15 mouse cellular contexts compared by ENCODE assay signal in genomic region chr12:79714484-79714883, GRCm38 (mm10).
A peak's percentile ranks its signal among the peaks of the same experiment; 100 is the strongest.
DNase-seq lines count a peak whose midpoint lies in the region; ATAC-seq lines count a peak whose summit lies in the region.
"Had no signal": no experiment of that assay in that cellular context is flagged by ENCODE, and none has a peak within 500 bp of the region (broad histone marks: within the 10 kb centered on the region; RNA-seq: fewer than 3 reads in every experiment).

No protein-coding gene starts in this region.

- H3K9me3 ChIP-seq in intestine, embryonic 14.5 days (ENCODE audit: control insufficient read depth, low read length): no peaks in the 10 kb centered on the region
- no peaks in the 10 kb centered on the region for H3K9me3 ChIP-seq in intestine, embryonic 15.5 days
- H3K9me3 ChIP-seq in midbrain, embryonic 11.5 days (ENCODE audit: control insufficient read depth, low read length): no peaks in the 10 kb centered on the region
- no peaks in the 10 kb centered on the region for H3K9me3 ChIP-seq in midbrain, embryonic 15.5 days
- no peaks in the 10 kb centered on the region for H3K9me3 ChIP-seq in forebrain, embryonic 13.5 days (replicated peaks)
- H3K9me3 ChIP-seq in limb, embryonic 13.5 days: no peaks in the 10 kb centered on the region
- H3K9me3 ChIP-seq: liver, embryonic 15.5 days had no signal

- peak; percentile 44 for DNase-seq in intestine, embryonic 14.5 days (ENCODE audit: low spot score)
- peak; percentile 90 for DNase-seq in midbrain, embryonic 11.5 days (ENCODE audit: low spot score, missing footprints)
- no peak for DNase-seq in natural killer cell, adult 2 months (ENCODE audit: low spot score in 2 of 2)
- DNase-seq: cerebellum, adult 9-10 months; gastrocnemius, postnatal 14 days; kidney, adult 8-10 months; lung, postnatal 36 days; right cerebral cortex, postnatal 14 days; thymus, postnatal 36 days had no signal

- no peak overlapping the region for H3K9ac ChIP-seq in intestine, embryonic 14.5 days (ENCODE audit: low read length)
- H3K9ac ChIP-seq in intestine, embryonic 15.5 days: no peak overlapping the region
- H3K9ac ChIP-seq in midbrain, embryonic 11.5 days (ENCODE audit: low read length): peak overlapping the region; percentile 18; the same call in 1 of the 2 replicates
- H3K9ac ChIP-seq in midbrain, embryonic 15.5 days: no peak overlapping the region
- H3K9ac ChIP-seq in forebrain, embryonic 13.5 days: no peak overlapping the region
- H3K9ac ChIP-seq in limb, embryonic 13.5 days: no peak overlapping the region
- H3K9ac ChIP-seq: liver, embryonic 15.5 days had no signal

- H3K27me3 ChIP-seq in intestine, embryonic 14.5 days (replicated peaks; ENCODE audit: control insufficient read depth, insufficient read depth, low read length): no peaks in the 10 kb centered on the region
- no peaks in the 10 kb centered on the region for H3K27me3 ChIP-seq in intestine, embryonic 15.5 days (replicated peaks)
- H3K27me3 ChIP-seq in midbrain, embryonic 11.5 days (ENCODE audit: control insufficient read depth, insufficient read depth, low read length): no peaks in the 10 kb centered on the region
- H3K27me3 ChIP-seq in midbrain, embryonic 15.5 days (replicated peaks): no peaks in the 10 kb centered on the region
- no peaks in the 10 kb centered on the region for H3K27me3 ChIP-seq in forebrain, embryonic 13.5 days
- no peaks in the 10 kb centered on the region for H3K27me3 ChIP-seq in limb, embryonic 13.5 days
- H3K27me3 ChIP-seq: liver, embryonic 15.5 days had no signal

- no peak for ATAC-seq in intestine, embryonic 14.5 days (replicated peaks; ENCODE audit: low FRiP score, low TSS enrichment, low read depth)
- ATAC-seq in intestine, embryonic 15.5 days: no peak
- no peak for ATAC-seq in midbrain, embryonic 11.5 days (ENCODE audit: low FRiP score)
- ATAC-seq in midbrain, embryonic 15.5 days (replicated peaks): no peak
- no peak for ATAC-seq in forebrain, embryonic 13.5 days
- no peak for ATAC-seq in limb, embryonic 13.5 days (ENCODE audit: low FRiP score, low read depth)

- no peaks in the 10 kb centered on the region for H3K36me3 ChIP-seq in intestine, embryonic 14.5 days (ENCODE audit: control insufficient read depth, insufficient read depth, low read length)
- no peaks in the 10 kb centered on the region for H3K36me3 ChIP-seq in intestine, embryonic 15.5 days
- H3K36me3 ChIP-seq in midbrain, embryonic 11.5 days (ENCODE audit: control insufficient read depth, insufficient read depth, low read length): no peaks in the 10 kb centered on the region
- H3K36me3 ChIP-seq in midbrain, embryonic 15.5 days (replicated peaks): no peaks in the 10 kb centered on the region
- H3K36me3 ChIP-seq in forebrain, embryonic 13.5 days (ENCODE audit: poor library complexity, severe bottlenecking): no peaks in the 10 kb centered on the region
- H3K36me3 ChIP-seq in limb, embryonic 13.5 days: no peaks in the 10 kb centered on the region
- H3K36me3 ChIP-seq: liver, embryonic 15.5 days had no signal

- no peak overlapping the region for H3K4me3 ChIP-seq in intestine, embryonic 14.5 days (ENCODE audit: low read depth, low read length)
- no peak overlapping the region for H3K4me3 ChIP-seq in intestine, embryonic 15.5 days (replicated peaks)
- H3K4me3 ChIP-seq in midbrain, embryonic 11.5 days (ENCODE audit: low read depth, low read length): no peak overlapping the region
- H3K4me3 ChIP-seq in midbrain, embryonic 15.5 days: no peak overlapping the region
- H3K4me3 ChIP-seq in forebrain, embryonic 13.5 days: no peak overlapping the region
- H3K4me3 ChIP-seq in limb, embryonic 13.5 days: no peak overlapping the region
- H3K4me3 ChIP-seq: liver, embryonic 15.5 days had no signal

- H3K4me2 ChIP-seq in intestine, embryonic 14.5 days (ENCODE audit: low read length): no peak overlapping the region
- no peak overlapping the region for H3K4me2 ChIP-seq in intestine, embryonic 15.5 days (replicated peaks)
- no peak overlapping the region for H3K4me2 ChIP-seq in midbrain, embryonic 11.5 days
- H3K4me2 ChIP-seq in midbrain, embryonic 15.5 days: no peak overlapping the region
- H3K4me2 ChIP-seq in forebrain, embryonic 13.5 days: no peak overlapping the region
- H3K4me2 ChIP-seq in limb, embryonic 13.5 days (replicated peaks): no peak overlapping the region
- H3K4me2 ChIP-seq: heart, embryonic 11.5 days; liver, embryonic 15.5 days had no signal

- H3K4me1 ChIP-seq in intestine, embryonic 14.5 days (replicated peaks; ENCODE audit: control insufficient read depth, insufficient read depth, low read length): peaks cover 25% of the 10 kb centered on the region
- H3K4me1 ChIP-seq in intestine, embryonic 15.5 days (replicated peaks): peaks cover 20% of the 10 kb centered on the region
- peaks cover 35% of the 10 kb centered on the region for H3K4me1 ChIP-seq in midbrain, embryonic 11.5 days (ENCODE audit: control insufficient read depth, insufficient read depth, low read length)
- H3K4me1 ChIP-seq in midbrain, embryonic 15.5 days: peaks cover 11% of the 10 kb centered on the region
- peaks cover 36% of the 10 kb centered on the region for H3K4me1 ChIP-seq in forebrain, embryonic 13.5 days
- H3K4me1 ChIP-seq in limb, embryonic 13.5 days: peaks cover 39% of the 10 kb centered on the region

- H3K27ac ChIP-seq in intestine, embryonic 14.5 days (ENCODE audit: low read depth): no peak overlapping the region
- no peak overlapping the region for H3K27ac ChIP-seq in intestine, embryonic 15.5 days
- peak overlapping the region; percentile 82 for H3K27ac ChIP-seq in midbrain, embryonic 11.5 days (ENCODE audit: low read depth, low read length)
- H3K27ac ChIP-seq in midbrain, embryonic 15.5 days: no peak overlapping the region
- H3K27ac ChIP-seq in forebrain, embryonic 13.5 days: peak overlapping the region; percentile 35
- peak overlapping the region; percentile 65 for H3K27ac ChIP-seq in limb, embryonic 13.5 days
- H3K27ac ChIP-seq: liver, embryonic 15.5 days had no signal

- whole genome bisulfite sequencing in intestine, embryonic 14.5 days: 67% methylated on average over 6 of the region's 6 CpGs
- WGBS in intestine, embryonic 15.5 days: 77% methylated on average over 6 of the region's 6 CpGs
- 68% methylated on average over 6 of the region's 6 CpGs for WGBS in midbrain, embryonic 11.5 days
- 63% methylated on average over 6 of the region's 6 CpGs for WGBS in midbrain, embryonic 15.5 days
- 54% methylated on average over 6 of the region's 6 CpGs for WGBS in forebrain, embryonic 13.5 days
- 62% methylated on average over 6 of the region's 6 CpGs for WGBS in limb, embryonic 13.5 days

Comparison
In these comparisons a context has a peak if more than half of its experiments do, and no peak if none do; other contexts are left out.
1. H3K27ac ChIP-seq: peak in midbrain, embryonic 11.5 days (single experiment), forebrain, embryonic 13.5 days (single experiment) and limb, embryonic 13.5 days (single experiment); none in intestine, embryonic 14.5 days (single experiment), intestine, embryonic 15.5 days (single experiment) and midbrain, embryonic 15.5 days (single experiment).
2. DNase-seq: peak in intestine, embryonic 14.5 days (single experiment) and midbrain, embryonic 11.5 days (single experiment); none in natural killer cell, adult 2 months (0 of 2).